9 mouse cellular contexts compared by ENCODE assay signal in genomic region chr11:49794342-49795144, GRCm38 (mm10). TPM values are rescaled to one million over a fixed set of nuclear protein-coding genes. Genes with fewer than 3 reads are reported as not detected.
DNase-seq lines count a peak whose midpoint lies in the region; ATAC-seq and TF ChIP-seq lines count a peak whose summit lies in the region.
"Had no signal": no experiment of that assay in that cellular context is flagged by ENCODE, and none has a peak within 500 bp of the region (broad histone marks: within the 10 kb centered on the region; RNA-seq: fewer than 3 reads in every experiment).

No protein-coding gene starts in this region.

- no peaks in the 10 kb centered on the region for H3K36me3 ChIP-seq in ES-Bruce4 (ENCODE audit: control insufficient read depth, insufficient read depth, low read length, poor library complexity, severe bottlenecking)
- no peaks in the 10 kb centered on the region for H3K36me3 ChIP-seq in forebrain, embryonic 13.5 days (ENCODE audit: poor library complexity, severe bottlenecking)
- H3K36me3 ChIP-seq in stomach, postnatal 0 days (ENCODE audit: control insufficient read depth, insufficient read depth, low read length), result no peaks in the 10 kb centered on the region

- intact Hi-C loops in heart, postnatal 25 days (cut with DNase I), result loop anchor here (5.0 kb wide), 1 partner anchor 53 kb away; the partner anchor contains the start of gene Mapk9

- peak overlapping the region; percentile 67 for H3K9ac ChIP-seq in ES-Bruce4 (ENCODE audit: low read depth, poor library complexity, severe bottlenecking)
- peak overlapping the region; percentile 78 for H3K9ac ChIP-seq in forebrain, embryonic 13.5 days
- peak overlapping the region; percentile 64 for H3K9ac ChIP-seq in stomach, postnatal 0 days (ENCODE audit: low read length)

- H3K4me3 ChIP-seq in ES-Bruce4 (ENCODE audit: low read depth, low read length), result peak overlapping the region; percentile 62
- peak overlapping the region; percentile 60 for H3K4me3 ChIP-seq in forebrain, embryonic 13.5 days
- H3K4me3 ChIP-seq in stomach, postnatal 0 days (ENCODE audit: low read depth, low read length), result peak overlapping the region; percentile 55
- H3K4me3 ChIP-seq: myocyte had no signal

- under 1% methylated on average over 45 of the region's 45 CpGs for WGBS in forebrain, embryonic 13.5 days
- 2% methylated on average over 45 of the region's 45 CpGs for WGBS in stomach, postnatal 0 days

- no peaks in the 10 kb centered on the region for H3K27me3 ChIP-seq in ES-Bruce4 (ENCODE audit: control insufficient read depth, insufficient read depth, low read length, poor library complexity, severe bottlenecking)
- H3K27me3 ChIP-seq in forebrain, embryonic 13.5 days, result peaks cover 18% of the 10 kb centered on the region; the same call in 1 of the 2 replicates
- H3K27me3 ChIP-seq in stomach, postnatal 0 days (ENCODE audit: control insufficient read depth, insufficient read depth, low read length), result no peaks in the 10 kb centered on the region

- TF ChIP-seq EP300 in ES-Bruce4 (IDR thresholded peaks at IDR 0.05; ENCODE audit: insufficient read depth, low read depth, low read length), result no peak
- no peak for TF ChIP-seq EP300 in stomach, postnatal 0 days (optimal IDR thresholded peaks at IDR 0.05)

- H3K4me1 ChIP-seq in ES-Bruce4 (ENCODE audit: control insufficient read depth, insufficient read depth, low read length), result no peaks in the 10 kb centered on the region
- H3K4me1 ChIP-seq in forebrain, embryonic 13.5 days, result peaks cover 12% of the 10 kb centered on the region
- 0 out of 2 replicates have a peak, but pooled peaks cover 2% of the 10 kb centered on the region for H3K4me1 ChIP-seq in stomach, postnatal 0 days (replicated peaks; ENCODE audit: control insufficient read depth, insufficient read depth)

- H3K27ac ChIP-seq in ES-Bruce4 (ENCODE audit: insufficient read depth, low read length), result no peak overlapping the region
- no peak overlapping the region for H3K27ac ChIP-seq in forebrain, embryonic 13.5 days
- H3K27ac ChIP-seq in stomach, postnatal 0 days (replicated peaks), result no peak overlapping the region

- DNase-seq in adrenal gland, adult 2 months, result peak; percentile 46
- DNase-seq in heart, postnatal 25 days (ENCODE audit: low spot score), result peak; percentile 31
- peak; percentile 59 to 66 for DNase-seq in kidney, postnatal 4 days
- DNase-seq in mesoderm, embryonic 11.5 days (ENCODE audit: low read depth, low spot score), result peak; percentile 61
- DNase-seq in stomach, postnatal 0 days (ENCODE audit: low spot score), result peak; percentile 31
- no peak for DNase-seq in layer of hippocampus, adult 11-12 months (ENCODE audit: low spot score)

- H3K4me2 ChIP-seq in forebrain, embryonic 13.5 days, result peak overlapping the region; percentile 93
- H3K4me2 ChIP-seq in stomach, postnatal 0 days (replicated peaks; ENCODE audit: low read depth), result peak overlapping the region; percentile 77

- H3K9me3 ChIP-seq in ES-Bruce4 (replicated peaks; ENCODE audit: control insufficient read depth, insufficient read depth, low read length, poor library complexity, severe bottlenecking), result no peaks in the 10 kb centered on the region
- peaks cover under 1% of the 10 kb centered on the region; the same call in 1 of the 2 replicates for H3K9me3 ChIP-seq in forebrain, embryonic 13.5 days (replicated peaks)
- no peaks in the 10 kb centered on the region for H3K9me3 ChIP-seq in stomach, postnatal 0 days (ENCODE audit: control insufficient read depth, low read length)

- ATAC-seq in forebrain, embryonic 13.5 days, result no peak; the same call in 1 of the 2 replicates
- peak; percentile 63 for ATAC-seq in stomach, postnatal 0 days (ENCODE audit: low FRiP score, low TSS enrichment)

- TF ChIP-seq POLR2A in ES-Bruce4 (IDR thresholded peaks at IDR 0.05; ENCODE audit: insufficient read depth, low read length), result no peak

- TF ChIP-seq CTCF in ES-Bruce4 (IDR thresholded peaks at IDR 0.05; ENCODE audit: low read depth, low read length), result no peak
- TF ChIP-seq CTCF in stomach, postnatal 0 days (IDR thresholded peaks at IDR 0.05; ENCODE audit: low read depth), result 0 out of 2 replicates have a peak, but pooled peaks have one; percentile 0

RNA-seq across cellular contexts. Expression of gene Gfpt2, which starts 0.6 kb away (rescaled TPM):
- polyA plus RNA-seq in ES-Bruce4 (2011; ENCODE audit: insufficient read depth, insufficient read length, low read depth, missing spikeins), result 49.1 and 52.3 TPM in 2 replicates
- 1 to 10 TPM; 6.4 to 8.0 TPM for total RNA-seq in adrenal gland, adult 2 months (2021)
- polyA plus RNA-seq in adrenal gland, adult 2 months (2012; rRNA removed), result 2.3 TPM in 2 replicates
- polyA plus RNA-seq in forebrain, embryonic 13.5 days (2015; fragmentation: Nextera tagmentation; extraction: Ambion mirVana), result 6.9 and 7.0 TPM in 2 replicates
- total RNA-seq in heart, postnatal 25 days (2021), result 10 to 100 TPM; 11.8 to 13.9 TPM
- 2.3 and 2.8 TPM in 2 replicates for polyA plus RNA-seq in stomach, postnatal 0 days (2015; fragmentation: Nextera tagmentation; extraction: Ambion mirVana)

RNA-seq across cellular contexts. Expression of gene Mapk9, which starts 52.0 kb away (rescaled TPM):
- 47.5 and 50.7 TPM in 2 replicates for polyA plus RNA-seq in ES-Bruce4 (2011; ENCODE audit: insufficient read depth, insufficient read length, low read depth, missing spikeins)
- 10 to 100 TPM; 69.8 to 79.9 TPM for total RNA-seq in adrenal gland, adult 2 months (2021)
- polyA plus RNA-seq in adrenal gland, adult 2 months (2012; rRNA removed), result 20.2 and 20.5 TPM in 2 replicates
- 33.1 and 33.2 TPM in 2 replicates for polyA plus RNA-seq in forebrain, embryonic 13.5 days (2015; fragmentation: Nextera tagmentation; extraction: Ambion mirVana)
- 10 to 100 TPM; 42.5 to 44.2 TPM for total RNA-seq in heart, postnatal 25 days (2021)
- 19.2 and 19.7 TPM in 2 replicates for polyA plus RNA-seq in stomach, postnatal 0 days (2015; fragmentation: Nextera tagmentation; extraction: Ambion mirVana)
